Mouse (Mus musculus): ENCODE measurements around the gene Ick.

DNA sequence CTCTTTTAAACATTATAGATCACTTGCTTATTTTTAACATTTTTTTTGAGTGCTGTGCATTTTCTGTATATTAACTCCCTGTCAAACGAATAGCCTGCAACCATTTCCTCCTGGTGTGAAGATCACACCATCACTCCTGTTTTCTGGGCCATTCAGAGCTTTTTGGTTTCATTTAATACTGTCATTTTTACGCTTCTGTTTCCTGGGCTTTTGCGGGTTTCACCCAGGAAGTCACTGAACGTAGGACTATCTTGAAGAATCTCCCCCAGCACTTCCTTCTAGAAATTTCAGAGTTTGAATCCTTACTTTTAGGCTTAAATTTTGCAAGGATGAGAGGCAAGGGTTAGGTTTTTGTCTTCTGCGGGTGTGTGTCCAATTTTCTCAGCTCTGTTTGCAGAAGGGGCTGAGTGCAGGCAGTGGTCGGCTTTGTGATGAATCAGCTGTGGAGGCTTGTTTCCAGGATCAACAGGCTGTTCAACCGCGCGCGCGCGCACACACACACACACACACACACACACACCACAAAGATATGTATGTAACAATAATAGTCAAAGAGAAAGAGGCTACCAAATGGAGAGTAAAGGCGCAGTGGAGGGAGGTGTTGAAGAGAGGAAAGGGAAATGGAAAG lies 35.2 kb upstream of the Ick start:
- TF ChIP-seq CTCF (IDR thresholded peaks at IDR 0.05; ENCODE audit: control insufficient read depth, insufficient read depth, insufficient replicate concordance, low read depth, low read length) = no peak
- TF ChIP-seq POLR2A (IDR thresholded peaks at IDR 0.05; ENCODE audit: control insufficient read depth, low read depth, low read length) = no peak
